Mouse (Mus musculus) G1E-ER4 (cell line): ENCODE data around the gene Hist1h4i. TPM values are rescaled to one million over a fixed set of nuclear protein-coding genes. Genes with fewer than 3 reads are reported as not detected.

Source experiments
- GATA1 ChIP-seq: IDR thresholded peaks from one replicate; pipeline ENCODE4 v1.8.0; 2012; ENCODE audit warnings: low read length, inconsistent platforms
- polyA plus RNA-seq: library from polyadenylated mRNA; stranded (reverse); fragments of >175 nt; gene quantifications from 2 replicates; pipeline ENCODE4 v1.2.3, GENCODE M21; 2012

The Hist1h4i gene
- polyA plus RNA-seq, 1 experiment: 14.4 TPM

DNA sequence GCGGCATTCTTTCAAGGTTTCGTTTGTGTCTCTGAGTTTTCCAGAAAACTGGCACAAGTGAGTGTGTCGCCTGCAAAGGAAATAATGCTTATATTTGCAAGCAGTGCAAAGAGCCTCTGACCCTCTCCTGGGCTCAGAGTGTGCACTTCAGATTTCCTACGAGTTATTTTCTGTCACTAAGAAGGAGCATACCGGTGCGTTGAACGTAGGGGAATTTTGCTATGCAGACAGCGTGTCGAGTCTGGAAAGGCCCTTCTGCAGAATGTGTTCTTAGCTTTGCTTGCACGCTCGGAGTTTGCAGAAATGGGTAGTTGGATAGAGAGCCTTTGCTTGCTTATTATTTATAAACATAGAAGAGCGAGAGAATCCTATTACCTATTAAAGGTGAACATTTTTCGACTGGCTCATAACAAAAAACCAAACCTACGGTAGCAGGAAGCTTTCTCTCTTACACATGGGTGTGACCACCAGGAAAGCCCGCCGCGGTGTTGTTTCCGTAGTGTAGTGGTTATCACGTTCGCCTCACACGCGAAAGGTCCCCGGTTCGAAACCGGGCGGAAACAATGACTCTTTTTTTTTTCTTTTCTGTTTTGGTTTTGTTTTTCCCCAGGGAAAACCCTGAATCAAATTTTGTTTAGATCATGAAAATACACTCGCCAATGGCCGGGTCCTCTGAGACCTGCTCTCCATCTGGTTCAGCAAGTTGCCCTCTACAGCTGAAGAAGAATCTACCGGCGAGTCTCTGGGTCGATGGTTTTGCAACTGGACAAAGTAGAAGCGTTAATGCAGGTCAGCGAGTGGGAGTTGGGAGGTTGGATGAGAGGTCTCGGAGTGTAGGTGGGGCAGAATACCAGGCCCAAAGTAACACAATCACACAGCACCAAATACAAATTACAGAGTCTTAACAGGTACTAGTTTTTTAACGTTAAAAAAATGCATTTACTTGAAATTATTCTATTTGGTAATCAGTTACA lies 14.8 kb downstream of the Hist1h4i start:
- no peak for TF ChIP-seq GATA1

DNA sequence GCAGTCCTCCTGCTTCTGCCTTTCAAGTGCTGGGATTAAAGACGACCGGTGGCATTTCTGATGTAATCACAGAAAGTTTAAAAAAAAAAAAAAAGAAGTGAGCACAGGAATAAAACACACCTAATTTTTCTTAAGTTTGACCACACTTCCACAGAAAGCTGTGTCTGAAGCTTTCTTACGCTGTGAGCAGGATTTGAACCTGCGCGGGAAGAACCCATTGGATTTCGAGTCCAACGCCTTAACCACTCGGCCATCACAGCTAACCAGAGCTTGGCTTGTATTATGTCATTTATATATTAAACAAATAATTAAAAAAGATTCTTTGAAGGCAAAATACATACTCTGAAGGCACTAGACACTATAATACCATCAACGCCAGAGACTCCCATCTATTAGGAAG lies 18.9 kb downstream of the Hist1h4i start:
- TF ChIP-seq GATA1: no peak

DNA sequence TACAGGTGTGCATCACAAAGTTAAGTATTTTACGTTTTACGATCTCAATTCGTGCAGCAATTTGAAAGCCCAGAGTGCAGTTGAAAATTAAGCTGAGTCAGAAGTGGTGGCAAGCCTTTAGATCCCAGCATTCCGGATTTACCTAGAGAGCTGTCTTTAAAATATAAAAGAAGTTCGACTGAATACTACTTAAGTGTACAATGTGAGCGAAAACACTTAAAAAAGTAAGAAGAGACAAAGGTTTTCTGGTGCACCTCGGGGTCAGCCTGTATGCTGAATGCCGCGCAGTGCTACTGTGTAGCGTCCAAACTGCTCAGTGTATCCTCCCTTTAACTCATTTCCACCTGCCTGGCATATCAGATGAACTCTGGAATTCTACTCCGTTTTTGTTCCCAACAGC lies 19.6 kb downstream of the Hist1h4i start:
- no peak for TF ChIP-seq GATA1

DNA sequence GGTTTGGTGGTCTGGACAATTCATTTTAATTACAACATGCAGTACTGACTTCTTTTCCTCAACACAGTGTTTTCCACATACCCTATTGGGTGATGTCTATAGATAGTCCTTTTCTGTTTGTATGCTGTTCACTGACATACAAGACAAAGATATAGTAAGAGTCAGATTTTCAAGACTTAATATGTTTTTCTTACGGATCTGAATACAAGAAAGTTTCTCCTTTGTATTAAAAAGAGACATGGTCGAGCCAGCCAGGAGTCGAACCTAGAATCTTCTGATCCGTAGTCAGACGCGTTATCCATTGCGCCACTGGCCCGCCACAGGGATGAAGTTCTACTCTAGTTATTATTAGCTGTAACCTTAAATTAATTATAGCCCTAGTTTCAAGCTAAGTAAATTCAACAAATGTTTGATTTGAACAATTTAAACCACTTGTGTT lies 20.2 kb downstream of the Hist1h4i start:
- TF ChIP-seq GATA1: no peak

DNA sequence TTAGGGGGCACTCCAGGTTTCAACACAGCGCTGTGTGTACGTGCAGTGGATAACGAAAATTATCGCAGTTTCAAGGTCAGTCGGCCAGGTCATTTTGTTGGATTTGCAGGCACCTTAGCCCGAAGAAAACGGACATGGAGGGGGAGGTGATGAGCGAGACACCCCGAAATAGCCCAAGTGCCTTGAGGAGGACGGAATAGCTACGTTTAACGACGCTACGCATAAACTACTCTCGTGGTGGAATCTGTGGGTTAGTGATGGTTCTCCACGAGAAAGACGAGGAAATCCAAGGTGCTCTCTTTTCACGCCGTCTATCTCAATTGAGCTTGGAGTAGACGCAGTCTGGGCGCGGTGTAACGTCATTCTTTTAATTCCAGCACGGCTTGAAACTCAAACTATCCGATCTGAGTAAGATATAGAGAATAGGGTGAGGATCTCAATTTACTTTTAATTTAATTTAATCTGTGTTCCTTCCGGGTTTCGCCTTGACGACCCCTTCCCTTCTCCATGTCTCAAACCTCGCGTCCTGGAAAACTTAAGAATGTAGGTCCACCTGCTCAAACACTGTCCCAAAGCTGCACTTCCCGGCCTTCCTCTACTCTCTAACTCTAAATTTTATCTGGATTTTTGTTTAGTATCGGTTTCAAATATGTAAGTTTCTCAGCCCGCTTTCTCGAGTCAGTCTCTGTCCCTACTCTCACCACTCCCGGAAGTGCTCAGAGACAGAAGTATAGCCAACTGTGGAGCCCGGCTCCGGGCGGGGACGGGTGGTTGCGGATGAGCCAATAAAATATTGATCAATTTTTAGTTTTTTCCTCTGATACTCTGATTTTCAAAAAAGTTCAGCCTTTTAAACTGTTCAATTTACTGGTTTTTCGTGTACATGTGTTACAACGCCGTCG lies 21.0 kb downstream of the Hist1h4i start:
- no peak for TF ChIP-seq GATA1

DNA sequence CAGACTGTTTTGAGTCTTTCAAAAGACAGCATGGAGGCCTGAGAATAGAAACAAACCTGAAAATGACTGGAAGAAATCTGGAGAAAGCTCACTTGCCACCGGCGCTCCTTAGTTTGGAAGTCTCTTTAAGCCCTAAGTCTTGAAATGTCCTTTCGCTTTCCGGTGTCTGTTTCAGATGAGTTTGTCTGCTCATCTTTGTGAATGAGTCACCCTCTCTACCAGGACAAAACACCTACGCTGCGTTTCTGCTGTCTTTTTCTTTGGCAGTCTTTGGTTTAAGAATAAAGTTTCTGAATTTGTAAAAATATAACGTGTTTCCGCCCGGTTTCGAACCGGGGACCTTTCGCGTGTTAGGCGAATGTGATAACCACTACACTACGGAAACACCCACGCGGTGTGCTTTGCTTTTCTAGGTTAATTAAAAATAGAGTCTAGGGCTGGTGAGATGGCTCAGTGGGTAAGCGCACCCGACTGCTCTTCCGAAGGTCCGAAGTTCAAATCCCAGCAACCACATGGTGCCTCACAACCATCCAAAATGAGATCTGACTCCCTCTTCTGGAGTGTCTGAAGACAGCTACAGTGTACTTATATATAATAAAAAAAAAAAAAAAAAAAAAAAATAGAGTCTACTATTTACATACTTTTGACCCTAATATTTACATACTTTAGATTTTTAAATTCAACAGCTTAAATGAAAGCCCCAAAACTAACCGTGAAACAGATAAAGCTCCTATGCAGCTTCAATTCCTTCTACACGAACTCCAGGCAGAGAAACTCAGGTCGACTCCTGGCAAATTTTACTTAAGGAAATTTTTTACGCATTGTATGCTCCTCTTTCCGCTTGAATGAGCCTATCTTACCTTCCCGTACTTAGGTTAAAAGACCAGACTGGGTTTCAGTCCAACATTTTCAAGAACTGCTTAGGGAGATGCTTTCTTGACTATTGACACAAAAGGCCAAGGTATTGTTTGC lies 25.4 kb downstream of the Hist1h4i start:
- no peak for TF ChIP-seq GATA1

DNA sequence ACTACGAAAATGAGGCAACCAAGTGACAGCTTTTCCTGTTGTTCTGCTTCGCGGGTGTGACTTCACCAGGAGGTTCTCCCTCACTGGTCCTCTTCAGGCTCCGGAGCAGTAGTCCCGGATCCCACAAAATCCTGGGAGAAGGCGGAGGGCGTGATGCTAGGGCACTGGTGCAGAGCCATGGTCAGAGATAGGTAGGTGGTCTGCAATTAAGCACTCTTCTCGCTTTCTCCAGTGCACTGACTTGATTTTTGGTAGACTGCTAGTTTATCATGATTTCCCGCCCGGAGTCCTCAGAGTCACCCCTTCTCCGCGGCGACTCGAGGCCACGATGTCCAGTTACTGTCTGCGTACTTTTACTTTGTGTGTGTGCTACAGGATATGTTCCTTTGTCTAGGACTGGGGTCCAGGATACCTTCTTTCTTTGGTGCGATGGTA lies 26.7 kb downstream of the Hist1h4i start:
- no peak for TF ChIP-seq GATA1

DNA sequence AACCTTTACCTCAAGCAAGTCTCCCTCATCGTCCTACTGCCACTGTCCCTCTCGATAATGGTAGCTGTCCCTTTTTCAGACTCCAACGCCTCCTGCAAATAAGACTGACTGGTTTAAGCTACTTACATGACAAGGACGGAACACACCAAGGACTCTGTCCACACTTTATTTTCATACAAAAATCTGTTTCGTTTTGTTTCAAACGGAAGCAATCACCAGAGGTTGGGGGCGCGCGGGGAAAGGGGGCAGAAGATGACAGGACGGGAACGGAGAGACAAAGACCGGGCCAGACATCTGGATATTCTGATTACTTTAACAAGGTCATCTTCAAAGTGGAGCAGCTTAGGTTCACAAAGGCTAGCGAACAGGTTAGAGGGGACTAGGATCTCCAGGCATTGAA lies 27.4 kb downstream of the Hist1h4i start:
- no peak for TF ChIP-seq GATA1

DNA sequence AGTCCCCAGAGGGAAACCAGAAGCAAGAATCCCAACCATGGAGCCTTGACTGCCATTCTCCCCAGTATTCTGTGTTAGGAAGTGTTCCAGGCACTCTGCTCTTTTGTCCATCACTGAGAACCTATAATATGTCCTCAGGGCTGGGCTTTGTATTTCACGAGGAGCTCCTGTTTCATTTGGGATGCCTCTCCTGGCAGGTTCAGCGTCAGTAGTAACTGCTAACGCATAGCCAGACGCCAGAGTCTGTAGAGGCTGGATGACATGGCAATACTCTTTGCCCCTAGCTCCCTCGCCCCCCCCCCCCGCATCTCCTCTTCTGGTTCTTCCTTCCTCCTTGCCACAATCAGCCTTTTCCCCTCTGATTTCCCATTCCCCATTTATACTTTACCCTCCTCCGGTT lies 31.5 kb downstream of the Hist1h4i start, which contains the start of gene Prss16:
Gene Prss16 (minus strand): TSS at position 101 of the 400 bp plus-strand sequence.
- no peak for TF ChIP-seq GATA1

DNA sequence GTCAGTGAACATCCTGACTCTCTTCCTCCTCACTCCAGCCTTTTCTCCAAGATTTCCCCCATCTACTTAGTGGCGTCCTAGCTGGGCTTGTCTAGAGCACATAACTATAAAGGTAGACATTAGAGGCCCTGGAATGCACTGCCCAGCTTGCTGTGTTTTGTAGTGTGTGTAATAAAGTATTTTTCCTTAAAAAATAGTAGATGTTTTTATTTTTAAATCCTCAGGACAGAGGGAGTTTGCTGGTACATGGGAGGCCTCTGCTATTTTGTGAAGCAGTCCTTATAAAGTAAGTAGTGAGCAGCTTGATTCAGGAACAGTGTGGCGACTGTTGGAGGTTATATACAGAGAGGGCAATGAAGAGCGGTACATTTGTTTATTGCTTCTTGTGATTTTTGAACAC lies 32.5 kb downstream of the Hist1h4i start:
- TF ChIP-seq GATA1: no peak

DNA sequence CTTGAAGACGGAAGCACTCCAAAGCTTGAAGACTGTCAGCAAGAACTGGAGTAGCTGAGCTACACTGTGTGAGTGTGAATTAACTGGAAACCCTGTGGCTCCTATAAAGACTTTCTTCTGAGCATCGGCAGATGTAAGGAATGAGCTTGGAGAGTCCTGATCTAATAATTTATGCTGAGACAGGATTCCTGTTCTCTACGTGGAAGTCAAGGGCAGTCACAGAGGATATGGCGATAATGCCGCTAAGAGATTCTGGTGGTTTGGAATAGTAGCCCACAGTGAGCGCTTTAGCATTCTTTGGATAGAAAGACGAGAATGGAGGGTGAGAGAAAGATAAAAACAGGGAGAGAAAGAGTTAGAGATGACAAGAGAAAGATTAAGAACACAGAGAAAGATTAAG lies 33.3 kb downstream of the Hist1h4i start:
- TF ChIP-seq GATA1: no peak

DNA sequence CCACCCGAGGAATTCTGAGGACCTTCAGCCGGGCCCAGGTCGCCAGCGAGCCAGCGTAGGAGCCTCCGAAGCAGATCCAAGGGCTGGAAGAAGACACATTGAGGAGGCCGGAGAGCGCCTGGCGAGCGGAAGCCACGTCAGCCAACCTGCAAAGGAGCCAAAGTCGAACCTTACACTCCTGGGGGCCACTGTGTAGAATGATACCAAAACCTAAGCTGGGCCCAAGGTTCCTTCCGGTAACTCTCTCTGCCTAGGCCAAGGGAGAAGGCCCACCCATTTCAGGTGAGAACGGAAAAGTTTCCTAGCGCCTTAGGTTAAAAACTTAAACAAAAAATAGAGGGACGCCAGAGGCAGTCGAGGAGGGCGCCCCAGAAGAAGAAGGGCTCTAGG lies 34.0 kb downstream of the Hist1h4i start:
- no peak for TF ChIP-seq GATA1

DNA sequence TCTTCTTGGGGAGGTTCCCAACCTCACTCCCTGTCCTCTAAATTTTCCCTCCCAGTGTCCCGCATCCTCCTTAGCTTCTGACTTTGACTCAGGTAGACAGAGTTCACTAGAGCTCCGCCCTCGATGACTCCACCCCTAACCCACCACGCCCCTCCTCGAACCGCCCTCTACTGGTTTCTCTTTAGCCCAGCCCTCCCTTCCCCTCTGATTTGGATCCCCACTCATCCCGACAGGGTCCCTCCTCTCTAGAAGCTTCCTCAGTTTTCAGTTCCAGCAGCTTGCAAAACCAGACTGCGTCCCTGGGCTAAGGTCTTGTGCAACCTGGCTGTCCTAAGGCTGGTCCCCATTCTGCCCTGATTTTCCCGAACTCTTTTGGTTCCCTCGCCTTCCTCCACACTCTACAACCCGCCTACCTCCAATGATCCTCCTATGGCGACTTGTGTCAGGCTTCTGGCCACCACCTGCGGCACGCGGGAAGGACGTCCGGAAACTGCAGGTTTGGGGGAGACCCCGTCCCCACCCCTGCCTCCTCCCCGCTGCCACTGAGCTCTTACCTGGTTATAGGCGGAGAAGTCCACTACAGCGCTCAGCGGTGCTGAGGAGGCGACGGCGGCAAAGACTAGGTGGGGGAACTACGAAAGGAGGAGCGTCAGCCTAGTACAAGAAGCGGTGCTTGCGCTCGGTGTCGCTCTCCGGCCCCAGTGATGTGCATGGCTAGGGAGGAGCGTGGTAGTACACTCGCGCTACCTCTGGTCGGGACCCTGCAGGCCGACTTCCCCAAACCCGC lies 34.6 kb downstream of the Hist1h4i start:
- no peak for TF ChIP-seq GATA1
